Mouse (Mus musculus) heart, embryonic 15.5 days (tissue): ENCODE results near the gene Slc25a28. TPM values are rescaled to one million over a fixed set of nuclear protein-coding genes. Genes with fewer than 3 reads are reported as not detected.

ENCODE experiments used
- ATAC-seq: fragments of 200-750 bp; cut with Nextera tagmentation; replicated peaks from 2 replicates; pipeline ENCODE4 v1.8.0; 2017; ENCODE audit warnings: low read depth, moderate TSS enrichment; ENCODE audit not compliant: insufficient number of reproducible peaks, insufficient read depth, low FRiP score
- H3K27ac ChIP-seq: fragments of 300-500 bp; sonication (generic); 2 replicates; pipeline ENCODE4 v1.5.1; 2015; ENCODE audit warnings: mild to moderate bottlenecking, inconsistent platforms
- H3K27me3 ChIP-seq: fragments of 300-500 bp; sonication (generic); 2 replicates; pipeline ENCODE4 v1.6.1; 2015; ENCODE audit warnings: inconsistent platforms
- H3K36me3 ChIP-seq: fragments of 300-500 bp; sonication (generic); 2 replicates; pipeline ENCODE4 v1.6.1; 2015; ENCODE audit warnings: mild to moderate bottlenecking, inconsistent platforms
- H3K4me1 ChIP-seq: fragments of 300-500 bp; sonication (generic); replicated peaks from 2 replicates; pipeline ENCODE4 v1.6.1; 2015; ENCODE audit warnings: inconsistent platforms
- H3K4me2 ChIP-seq: fragments of 300-500 bp; sonication (generic); 2 replicates; pipeline ENCODE4 v1.6.1; 2015; ENCODE audit warnings: inconsistent platforms, mild to moderate bottlenecking, moderate library complexity
- H3K4me3 ChIP-seq: fragments of 300-500 bp; sonication (generic); 2 replicates; pipeline ENCODE4 v1.5.1; 2015; ENCODE audit warnings: mild to moderate bottlenecking, inconsistent platforms
- H3K9ac ChIP-seq: fragments of 300-500 bp; sonication (generic); 2 replicates; pipeline ENCODE4 v1.6.1; 2015; ENCODE audit warnings: mild to moderate bottlenecking, inconsistent platforms
- H3K9me3 ChIP-seq: fragments of 300-500 bp; sonication (generic); replicated peaks from 2 replicates; pipeline ENCODE4 v1.6.1; 2016; ENCODE audit warnings: inconsistent platforms
- WGBS: fragments of 180-500 bp; shearing (Covaris S2); methylation state at CpG from one replicate; pipeline ENCODE4 v1.1.7; 2015; ENCODE audit warnings: mixed read lengths; 5-methylcytosine and 5-hydroxymethylcytosine counted together
- polyA plus RNA-seq: library from polyadenylated mRNA; unstranded; fragments of >200 nt; fragmentation: Nextera tagmentation; extraction: Ambion mirVana; gene quantifications from 2 replicates; pipeline ENCODE4 v1.2.1, GENCODE M21; 2015

The Slc25a28 gene
- 10.3 and 12.3 TPM in 2 replicates for polyA plus RNA-seq

DNA sequence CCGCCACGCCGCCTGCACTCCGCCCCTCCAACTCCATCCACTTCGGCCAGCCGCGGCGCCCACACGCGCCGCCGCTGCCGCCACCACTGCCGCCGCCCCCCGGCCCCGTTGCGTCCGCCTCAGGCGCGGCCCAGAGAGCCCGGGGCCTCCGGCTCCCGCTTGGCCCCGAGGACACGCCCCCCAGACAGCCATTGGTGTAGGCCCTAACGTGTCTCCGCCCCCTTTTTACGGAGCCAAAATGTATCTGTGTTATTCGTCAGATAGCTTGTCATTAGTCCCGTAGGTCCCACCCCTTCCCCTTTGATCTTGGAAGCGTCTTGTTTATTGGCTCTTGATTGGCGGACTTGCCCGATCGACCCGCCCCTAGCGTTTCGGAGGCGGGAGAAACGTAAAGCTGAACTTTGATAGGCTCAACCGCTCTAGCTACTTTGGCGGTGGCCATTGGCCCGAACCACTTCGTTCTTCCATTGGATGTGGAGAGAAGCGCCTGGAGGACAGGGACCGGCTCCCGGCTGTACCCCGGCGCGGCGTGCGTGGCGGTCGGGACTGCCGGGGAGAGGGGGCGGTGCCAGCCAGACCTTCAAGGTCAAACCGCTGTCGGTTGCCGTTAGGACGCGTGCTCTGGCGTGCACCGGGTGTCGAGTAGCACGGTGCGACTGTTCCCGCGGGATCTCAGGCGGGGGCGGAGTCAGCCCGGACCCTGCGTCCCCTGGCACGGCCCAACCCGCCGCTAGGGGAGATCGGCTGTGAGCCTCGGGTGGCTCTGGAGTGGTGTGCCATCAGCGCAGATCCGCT, at the start of gene Slc25a28:
Gene Slc25a28, minus strand, starts transcription at position 152 of the 795 bp plus-strand sequence.
- under 1% methylated on average over 79 of the region's 79 CpGs for WGBS
- Histone ChIP-seq H3K27ac (peak within 1 kb of the TSS; percentile 99), H3K9ac (peak within 1 kb of the TSS; percentile 97), H3K27me3 (no peaks in the 10 kb centered on the region), H3K4me2 (peak within 1 kb of the TSS; percentile 94), H3K4me1 (peaks cover 27% of the 10 kb centered on the region), H3K36me3 (no peaks in the 10 kb centered on the region), H3K9me3 (no peaks in the 10 kb centered on the region), H3K4me3 (peak within 1 kb of the TSS; percentile 94)
- peak; percentile 95 for ATAC-seq

DNA sequence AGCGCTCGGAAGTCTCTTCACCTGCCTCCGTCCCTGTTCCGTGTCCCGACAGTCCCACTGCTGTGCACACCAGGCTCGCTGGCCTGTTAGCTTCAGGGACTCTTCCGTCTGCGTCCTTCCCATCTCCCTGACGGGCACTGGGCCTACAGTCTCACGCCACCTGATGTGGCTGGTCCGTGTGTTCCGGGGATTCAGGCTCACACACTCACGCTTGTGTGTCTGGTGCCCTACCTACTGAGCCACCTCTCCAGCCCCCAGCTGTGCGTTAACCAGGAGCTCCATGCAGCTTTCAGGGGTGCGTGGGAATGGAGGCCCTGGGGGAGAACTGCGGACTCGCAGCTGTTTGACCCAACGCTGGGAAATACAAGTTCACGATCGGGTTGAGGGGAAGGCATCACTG, 49.5 kb upstream of the Slc25a28 start:
- no peak overlapping the region for H3K27ac ChIP-seq
- H3K9me3 ChIP-seq, result no peaks in the 10 kb centered on the region
- 91% methylated on average over 20 of the region's 20 CpGs for WGBS
- H3K27me3 ChIP-seq, result peaks cover 11% of the 10 kb centered on the region
- H3K4me2 ChIP-seq, result no peak overlapping the region
- peaks cover 30% of the 10 kb centered on the region for H3K36me3 ChIP-seq
- ATAC-seq, result no peak
- H3K4me3 ChIP-seq, result no peak overlapping the region
- no peak overlapping the region for H3K9ac ChIP-seq
- no peaks in the 10 kb centered on the region for H3K4me1 ChIP-seq

DNA sequence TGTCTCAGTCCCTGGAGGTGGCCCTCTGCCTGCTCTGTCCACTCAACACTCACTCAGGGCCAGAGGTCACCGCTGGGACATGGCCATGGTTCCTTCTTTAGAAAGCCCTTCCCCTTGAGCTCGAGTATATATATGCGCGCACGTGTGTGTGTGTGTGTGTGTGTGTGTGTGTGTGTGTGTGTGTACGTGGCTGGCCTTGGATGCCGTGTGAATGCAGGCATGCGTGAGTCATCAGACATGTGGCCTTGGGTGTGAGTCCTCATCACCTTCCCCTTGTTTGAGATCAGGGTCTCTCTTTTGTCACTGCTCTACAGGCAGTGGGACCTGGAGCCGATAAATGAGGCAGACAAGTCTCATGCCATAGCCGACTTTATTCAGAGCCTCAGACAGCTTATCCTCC, 48.8 kb upstream of the Slc25a28 start:
- ATAC-seq, result no peak
- no peaks in the 10 kb centered on the region for H3K9me3 ChIP-seq
- 89% methylated on average over 10 of the region's 10 CpGs for WGBS
- peaks cover 14% of the 10 kb centered on the region for H3K27me3 ChIP-seq
- H3K9ac ChIP-seq, result no peak overlapping the region
- H3K4me2 ChIP-seq, result no peak overlapping the region
- H3K4me1 ChIP-seq, result no peaks in the 10 kb centered on the region
- H3K36me3 ChIP-seq, result peaks cover 33% of the 10 kb centered on the region
- H3K4me3 ChIP-seq, result no peak overlapping the region
- H3K27ac ChIP-seq, result no peak overlapping the region

DNA sequence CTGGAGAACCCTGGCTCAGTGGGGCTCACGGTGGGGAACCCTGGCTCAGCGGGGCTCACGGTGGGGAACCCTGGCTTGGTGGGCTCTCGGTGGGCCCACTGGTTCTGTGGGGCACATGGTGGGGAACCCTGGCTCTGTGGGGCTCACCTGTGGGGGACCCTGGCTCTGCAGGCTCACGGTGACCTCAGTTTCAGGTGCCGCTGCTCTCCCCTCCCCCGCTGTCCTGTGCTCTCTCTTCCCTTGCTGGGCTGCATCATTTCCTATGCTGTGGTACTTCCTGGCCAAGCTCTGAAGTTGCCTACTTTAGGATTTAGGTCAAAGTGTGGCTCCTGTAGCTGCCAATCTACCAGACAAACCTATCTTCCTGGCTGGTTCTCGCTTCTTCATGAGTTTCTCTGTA, 48.2 kb upstream of the Slc25a28 start:
- H3K9me3 ChIP-seq, result no peaks in the 10 kb centered on the region
- no peak overlapping the region for H3K4me2 ChIP-seq
- no peak overlapping the region for H3K27ac ChIP-seq
- ATAC-seq, result no peak
- H3K4me3 ChIP-seq, result no peak overlapping the region
- peaks cover 19% of the 10 kb centered on the region for H3K27me3 ChIP-seq
- no peak overlapping the region for H3K9ac ChIP-seq
- H3K36me3 ChIP-seq, result peaks cover 34% of the 10 kb centered on the region
- no peaks in the 10 kb centered on the region for H3K4me1 ChIP-seq
- 85% methylated on average over 8 of the region's 8 CpGs for WGBS

DNA sequence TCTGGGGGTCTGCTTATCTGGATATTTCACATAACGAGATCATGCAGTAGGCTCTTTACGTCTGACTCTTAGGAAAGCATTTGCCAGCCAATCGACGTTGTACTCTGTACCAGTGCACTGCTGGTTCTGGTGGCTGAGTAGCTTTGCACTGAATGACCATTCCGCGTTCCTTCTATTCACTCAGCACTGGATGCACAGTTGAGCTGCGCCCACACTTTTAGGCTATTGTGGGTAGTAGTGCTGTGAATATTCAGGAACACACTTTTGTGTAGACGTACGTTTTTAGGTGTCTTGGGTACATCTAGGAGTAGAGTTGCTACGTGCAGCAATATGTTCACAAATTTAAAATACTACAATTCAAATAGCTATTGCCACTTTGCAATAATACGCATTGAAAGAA, 45.4 kb upstream of the Slc25a28 start:
- no peaks in the 10 kb centered on the region for H3K9me3 ChIP-seq
- H3K36me3 ChIP-seq, result peaks cover 16% of the 10 kb centered on the region; the same call in 1 of the 2 replicates
- H3K27ac ChIP-seq, result no peak overlapping the region
- H3K4me2 ChIP-seq, result no peak overlapping the region
- WGBS, result 86% methylated on average over 11 of the region's 11 CpGs
- ATAC-seq, result no peak
- H3K9ac ChIP-seq, result no peak overlapping the region
- H3K4me3 ChIP-seq, result no peak overlapping the region
- H3K27me3 ChIP-seq, result peaks cover 19% of the 10 kb centered on the region
- H3K4me1 ChIP-seq, result no peaks in the 10 kb centered on the region

DNA sequence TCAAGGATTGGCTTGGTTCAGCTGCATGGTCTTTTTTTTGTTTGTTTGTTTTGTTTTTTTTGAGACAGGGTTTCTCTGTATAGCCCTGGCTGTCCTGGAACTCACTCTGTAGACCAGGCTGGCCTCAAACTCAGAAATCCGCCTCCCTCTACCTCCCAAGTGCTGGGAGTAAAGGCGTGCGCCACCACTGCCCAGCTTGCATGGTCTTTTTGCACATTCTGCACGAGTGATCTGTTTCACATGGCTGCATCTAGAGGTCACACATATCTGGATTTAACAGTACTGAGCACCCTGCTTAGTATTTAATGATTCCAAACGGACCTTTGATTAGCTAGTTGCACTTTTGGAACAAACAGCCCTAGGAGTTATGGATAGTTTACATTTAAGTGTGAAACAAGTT, 37.3 kb upstream of the Slc25a28 start:
- no peak for ATAC-seq
- peaks cover 11% of the 10 kb centered on the region; the same call in 1 of the 2 replicates for H3K36me3 ChIP-seq
- H3K9me3 ChIP-seq, result no peaks in the 10 kb centered on the region
- H3K9ac ChIP-seq, result no peak overlapping the region
- H3K4me3 ChIP-seq, result no peak overlapping the region
- WGBS, result 79% methylated on average over 5 of the region's 5 CpGs
- H3K4me1 ChIP-seq, result no peaks in the 10 kb centered on the region
- H3K4me2 ChIP-seq, result no peak overlapping the region
- no peak overlapping the region for H3K27ac ChIP-seq
- H3K27me3 ChIP-seq, result peaks cover 12% of the 10 kb centered on the region

DNA sequence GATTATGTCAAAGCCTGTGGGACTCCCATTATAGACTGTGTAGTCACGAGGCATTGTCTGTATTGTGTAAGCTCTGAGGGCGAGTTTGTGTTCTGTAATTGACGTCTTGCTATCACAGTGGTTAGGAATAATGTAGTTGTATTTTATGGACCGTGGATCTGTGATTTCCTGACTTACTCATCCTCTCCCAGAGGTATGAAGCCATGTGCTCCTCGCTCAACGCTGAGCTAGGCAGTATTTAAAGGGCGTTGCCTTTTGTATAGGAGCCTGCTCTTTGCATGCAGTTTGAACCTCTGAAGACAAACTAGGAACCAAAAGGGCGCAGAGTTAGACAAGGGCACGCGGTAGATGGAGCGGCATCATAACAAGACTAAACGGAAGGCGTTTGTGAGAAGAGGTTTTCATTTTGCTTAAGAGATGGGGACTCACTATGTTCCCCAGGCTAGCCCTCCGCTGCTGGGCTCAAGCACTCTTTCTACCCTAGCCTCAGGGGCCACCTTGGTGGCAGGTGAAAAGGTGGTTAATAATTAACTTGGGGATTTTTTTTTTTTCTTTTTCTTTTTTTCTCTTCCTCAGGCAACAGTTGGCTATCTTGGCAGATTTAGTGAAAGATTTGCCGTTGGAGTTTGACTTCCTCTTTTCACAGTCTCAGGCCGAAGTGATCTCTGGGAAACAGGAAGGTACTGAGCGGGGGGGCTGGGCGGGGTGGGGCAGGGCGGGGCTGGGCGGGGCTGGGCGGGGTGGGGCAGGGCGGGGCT, 36.7 kb upstream of the Slc25a28 start:
- no peak overlapping the region for H3K4me2 ChIP-seq
- no peak overlapping the region for H3K9ac ChIP-seq
- H3K36me3 ChIP-seq, result peaks cover 13% of the 10 kb centered on the region; the same call in 1 of the 2 replicates
- no peaks in the 10 kb centered on the region for H3K4me1 ChIP-seq
- peaks cover 12% of the 10 kb centered on the region for H3K27me3 ChIP-seq
- no peaks in the 10 kb centered on the region for H3K9me3 ChIP-seq
- no peak for ATAC-seq
- no peak overlapping the region for H3K4me3 ChIP-seq
- H3K27ac ChIP-seq, result no peak overlapping the region; the same call in 1 of the 2 replicates
- 60% methylated on average over 22 of the region's 22 CpGs for WGBS

DNA sequence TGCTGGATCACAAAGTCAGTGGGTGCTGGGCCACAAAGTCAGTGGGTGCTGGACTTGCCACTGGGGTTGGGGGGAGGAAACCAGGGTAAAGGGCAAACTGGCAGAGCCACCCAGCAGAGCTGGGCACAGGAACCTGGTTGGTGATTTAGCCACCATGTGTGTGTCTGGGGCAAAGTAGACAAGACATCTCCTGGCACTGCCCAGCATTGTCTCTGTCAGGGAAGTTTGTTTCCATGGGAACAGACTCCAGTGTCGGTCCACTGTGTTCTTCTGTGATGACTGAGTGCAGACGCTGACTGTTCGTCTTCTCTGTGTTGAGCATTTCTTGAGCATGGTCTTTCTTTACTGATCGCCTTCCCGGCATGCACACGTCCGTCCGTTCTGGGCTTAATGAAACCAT, 34.6 kb upstream of the Slc25a28 start:
- no peak overlapping the region for H3K27ac ChIP-seq
- H3K4me3 ChIP-seq, result no peak overlapping the region
- 87% methylated on average over 8 of the region's 8 CpGs for WGBS
- peaks cover 30% of the 10 kb centered on the region for H3K36me3 ChIP-seq
- H3K4me2 ChIP-seq, result no peak overlapping the region
- H3K27me3 ChIP-seq, result peaks cover 7% of the 10 kb centered on the region
- H3K4me1 ChIP-seq, result no peaks in the 10 kb centered on the region
- H3K9me3 ChIP-seq, result no peaks in the 10 kb centered on the region
- ATAC-seq, result no peak
- H3K9ac ChIP-seq, result no peak overlapping the region

DNA sequence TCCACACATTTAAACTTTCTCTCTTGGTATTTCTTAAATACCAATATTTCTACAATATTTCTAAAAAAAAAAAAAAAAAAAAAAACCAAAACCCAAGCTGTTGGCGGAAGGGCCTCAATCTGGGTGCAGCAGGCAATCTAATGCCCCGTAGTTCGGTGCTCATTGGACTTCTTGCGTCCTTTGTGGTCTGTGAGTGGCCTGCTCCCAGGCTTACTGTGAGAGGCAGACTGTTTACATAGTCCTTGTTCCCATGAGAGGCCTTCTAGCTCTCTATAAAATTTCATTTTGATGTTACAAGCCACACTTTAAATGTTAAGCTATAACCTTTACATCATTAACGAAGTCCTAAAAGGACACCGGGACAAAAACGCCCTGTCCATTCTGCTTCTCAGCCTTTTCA, 33.5 kb upstream of the Slc25a28 start:
- WGBS, result 91% methylated on average over 7 of the region's 7 CpGs
- H3K36me3 ChIP-seq, result peaks cover 30% of the 10 kb centered on the region
- H3K9me3 ChIP-seq, result no peaks in the 10 kb centered on the region
- H3K27me3 ChIP-seq, result peaks cover 3% of the 10 kb centered on the region; the same call in 1 of the 2 replicates
- no peaks in the 10 kb centered on the region for H3K4me1 ChIP-seq
- no peak overlapping the region for H3K9ac ChIP-seq
- no peak overlapping the region for H3K4me3 ChIP-seq
- no peak overlapping the region for H3K4me2 ChIP-seq
- ATAC-seq, result no peak
- H3K27ac ChIP-seq, result no peak overlapping the region

DNA sequence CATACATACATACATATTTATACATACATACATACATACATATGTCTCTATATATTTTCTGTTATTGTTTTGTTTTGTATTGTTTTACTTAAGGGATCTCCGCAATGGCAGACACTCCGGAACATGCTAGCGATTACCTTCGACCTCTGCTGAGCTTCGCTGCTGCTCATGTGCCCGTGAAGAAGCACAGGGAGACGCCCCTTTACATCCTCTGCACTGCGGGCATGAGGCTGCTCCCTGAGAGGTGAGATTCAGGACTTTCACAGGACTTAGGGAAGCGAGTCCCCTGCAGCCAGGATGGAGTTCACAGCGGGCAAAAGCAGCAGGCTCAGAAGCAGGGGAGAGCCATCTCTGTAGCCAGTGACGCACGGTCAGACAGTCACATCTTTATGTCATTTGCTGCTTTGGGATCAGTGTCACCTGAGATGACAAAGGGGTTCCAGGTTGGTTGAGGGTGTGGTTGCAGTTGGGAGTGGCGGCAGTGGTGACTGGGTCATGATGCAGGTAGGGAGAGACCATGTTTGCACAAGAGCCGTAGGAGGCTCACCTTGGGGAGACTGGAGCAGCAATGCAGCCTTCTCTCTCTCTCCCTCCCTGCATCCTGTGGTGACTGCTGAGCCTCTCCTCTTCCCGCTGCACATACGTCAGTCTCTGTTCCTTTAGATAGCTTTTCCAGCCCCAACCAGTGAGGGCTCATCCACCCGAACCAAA, 30.3 kb upstream of the Slc25a28 start:
- Histone ChIP-seq H3K9me3 (no peaks in the 10 kb centered on the region), H3K27ac (no peak overlapping the region), H3K4me3 (no peak overlapping the region), H3K4me1 (no peaks in the 10 kb centered on the region), H3K9ac (no peak overlapping the region), H3K4me2 (no peak overlapping the region), H3K27me3 (no peaks in the 10 kb centered on the region), H3K36me3 (peaks cover 34% of the 10 kb centered on the region)
- WGBS, result 87% methylated on average over 17 of the region's 17 CpGs
- ATAC-seq, result no peak

DNA sequence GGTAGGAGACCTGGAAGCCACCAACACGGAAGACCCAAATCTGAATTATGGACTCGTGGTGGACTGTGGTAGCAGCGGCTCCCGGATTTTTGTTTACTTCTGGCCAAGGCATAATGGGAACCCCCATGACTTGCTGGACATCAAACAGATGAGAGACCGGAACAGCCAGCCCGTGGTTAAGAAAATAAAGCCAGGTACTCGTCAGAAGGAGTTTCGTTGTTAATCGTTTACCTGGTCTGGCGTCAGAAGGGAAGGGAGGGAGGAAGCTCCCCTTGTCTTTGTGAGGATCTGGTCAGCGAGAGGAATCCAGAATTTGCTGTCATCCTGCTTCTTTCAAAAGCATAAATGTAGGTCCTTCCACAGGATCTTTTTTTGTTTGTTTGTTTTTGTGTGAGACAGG, 29.5 kb upstream of the Slc25a28 start:
- no peak for ATAC-seq
- no peaks in the 10 kb centered on the region for H3K9me3 ChIP-seq
- 89% methylated on average over 11 of the region's 11 CpGs for WGBS
- H3K27ac ChIP-seq, result no peak overlapping the region
- no peak overlapping the region for H3K9ac ChIP-seq
- no peaks in the 10 kb centered on the region for H3K4me1 ChIP-seq
- no peak overlapping the region for H3K4me2 ChIP-seq
- H3K36me3 ChIP-seq, result peaks cover 34% of the 10 kb centered on the region
- H3K27me3 ChIP-seq, result no peaks in the 10 kb centered on the region
- no peak overlapping the region for H3K4me3 ChIP-seq
